Mouse (Mus musculus) CH12.LX (cell line): ENCODE data around the gene Ttc9c. TPM values are rescaled to one million over a fixed set of nuclear protein-coding genes. Genes with fewer than 3 reads are reported as not detected.
A peak's percentile ranks its signal among the peaks of the same experiment; 100 is the strongest.

Experiments used
- DNase-seq: peaks from one replicate; pipeline ENCODE4 v3.0.0-alpha.2; 2013; ENCODE audit errors: extremely low read depth
- H3K27ac ChIP-seq: 2 replicates; pipeline ENCODE4 v1.5.1; 2012; ENCODE audit warnings: low read depth, mild to moderate bottlenecking, control low read depth, moderate library complexity; ENCODE audit not compliant: insufficient read depth
- H3K27me3 ChIP-seq: replicated peaks from 2 replicates; pipeline ENCODE3; 2012; ENCODE audit warnings: inconsistent platforms
- H3K36me3 ChIP-seq, 2 experiments: replicated peaks in 1 of 2; 2 replicates each; pipeline versions ENCODE3 to v1.6.1; 2012; ENCODE audit warnings: inconsistent platforms in 1 of 2, low read length in 1 of 2, mild to moderate bottlenecking in 1 of 2, mixed read lengths in 1 of 2, moderate library complexity in 1 of 2; ENCODE audit not compliant: control insufficient read depth in 1 of 2, insufficient read depth in 1 of 2
- H3K4me1 ChIP-seq, 2 experiments: 2 replicates each; pipeline ENCODE4 v1.6.1; 2012; ENCODE audit warnings: inconsistent platforms in 1 of 2, moderate library complexity in 1 of 2; ENCODE audit not compliant: insufficient read depth in 2 of 2, control insufficient read depth in 1 of 2
- H3K4me2 ChIP-seq: 2 replicates; pipeline ENCODE4 v1.6.1; 2012; ENCODE audit warnings: low read depth, mild to moderate bottlenecking, control low read depth; ENCODE audit not compliant: poor library complexity, insufficient read depth, severe bottlenecking
- H3K4me3 ChIP-seq, 3 experiments: fragments of 150-350 bp in 1 of 3; sonication (generic) in 1 of 3; replicated peaks in 1 of 3; 2 replicates each; pipeline versions ENCODE3 to v1.5.1; 2011 to 2012; ENCODE audit warnings: low read depth in 2 of 3, low read length in 2 of 3, mild to moderate bottlenecking in 2 of 3, moderate library complexity in 2 of 3, control low read depth in 1 of 3, improper control_type of control experiment in 1 of 3, inconsistent platforms in 1 of 3, mixed read lengths in 1 of 3; ENCODE audit not compliant: poor library complexity in 1 of 3
- H3K79me2 ChIP-seq: replicated peaks from 2 replicates; pipeline ENCODE4 v1.6.1; 2012; ENCODE audit warnings: mild to moderate bottlenecking, moderate library complexity; ENCODE audit not compliant: control insufficient read depth, poor library complexity, insufficient read depth, severe bottlenecking; ENCODE audit errors: extremely low read depth
- H3K9ac ChIP-seq: 2 replicates; pipeline ENCODE4 v1.6.1; 2012; ENCODE audit warnings: low read depth, mild to moderate bottlenecking, control low read depth, moderate library complexity; ENCODE audit not compliant: insufficient read depth
- H3K9me3 ChIP-seq: replicated peaks from 2 replicates; pipeline ENCODE3; 2012; ENCODE audit warnings: low read length, inconsistent platforms, mixed read lengths
- BHLHE40 ChIP-seq: IDR thresholded peaks from 2 replicates; pipeline ENCODE4 v1.6.1; 2011; ENCODE audit warnings: mild to moderate bottlenecking, low read depth, low read length, improper control_type of control experiment
- CHD1 ChIP-seq: IDR thresholded peaks from 2 replicates; pipeline ENCODE4 v1.6.1; 2012; ENCODE audit warnings: low read depth, low read length, improper control_type of control experiment, inconsistent platforms
- CTCF ChIP-seq, 2 experiments: IDR thresholded peaks in 1 of 2; conservative IDR thresholded peaks in 1 of 2; 2 replicates each; pipeline ENCODE4 v1.5.1; 2011 to 2012; ENCODE audit warnings: low read depth in 2 of 2, low read length in 2 of 2, improper control_type of control experiment in 1 of 2, inconsistent platforms in 1 of 2, mild to moderate bottlenecking in 1 of 2, moderate library complexity in 1 of 2
- E2F4 ChIP-seq: IDR thresholded peaks from 2 replicates; pipeline ENCODE4 v1.6.1; 2011; ENCODE audit warnings: low read depth, low read length, improper control_type of control experiment; ENCODE audit not compliant: insufficient replicate concordance
- ELF1 ChIP-seq: IDR thresholded peaks from 2 replicates; pipeline ENCODE4 v1.6.1; 2014; ENCODE audit warnings: low read depth, mild to moderate bottlenecking, inconsistent platforms, low read length, improper control_type of control experiment
- ETS1 ChIP-seq: conservative IDR thresholded peaks from 2 replicates; pipeline ENCODE4 v1.6.1; 2012; ENCODE audit warnings: low read depth, mild to moderate bottlenecking, inconsistent platforms, low read length, improper control_type of control experiment, moderate library complexity
- GABPA ChIP-seq: IDR thresholded peaks from 2 replicates; pipeline ENCODE4 v1.6.1; 2012; ENCODE audit warnings: low read depth, low read length, improper control_type of control experiment, inconsistent platforms; ENCODE audit not compliant: insufficient replicate concordance
- HCFC1 ChIP-seq: IDR thresholded peaks from 2 replicates; pipeline ENCODE4 v1.6.1; 2012; ENCODE audit warnings: low read depth, mild to moderate bottlenecking, inconsistent platforms, low read length, improper control_type of control experiment
- JUND ChIP-seq: conservative IDR thresholded peaks from 2 replicates; pipeline ENCODE4 v1.6.1; 2011; ENCODE audit warnings: low read depth, low read length, improper control_type of control experiment
- MAFK ChIP-seq: IDR thresholded peaks from 2 replicates; pipeline ENCODE4 v1.6.1; 2011; ENCODE audit warnings: low read length, improper control_type of control experiment; ENCODE audit not compliant: insufficient replicate concordance
- MEF2A ChIP-seq: IDR thresholded peaks from 2 replicates; pipeline ENCODE4 v1.6.1; 2014; ENCODE audit warnings: low read depth, mild to moderate bottlenecking, inconsistent platforms, low read length, improper control_type of control experiment, borderline replicate concordance
- NELFE ChIP-seq: IDR thresholded peaks from 2 replicates; pipeline ENCODE4 v1.6.1; 2011; ENCODE audit warnings: low read depth, low read length, improper control_type of control experiment
- NRF1 ChIP-seq: IDR thresholded peaks from 2 replicates; pipeline ENCODE4 v1.6.1; 2014; ENCODE audit warnings: low read depth, mild to moderate bottlenecking, inconsistent platforms, low read length, improper control_type of control experiment, moderate library complexity
- PAX5 ChIP-seq: IDR thresholded peaks from 2 replicates; pipeline ENCODE4 v1.6.1; 2012; ENCODE audit warnings: low read length, inconsistent platforms, mixed read lengths
- POLR2A ChIP-seq: IDR thresholded peaks from 2 replicates; pipeline ENCODE4 v1.6.1; 2011; ENCODE audit warnings: low read depth, mild to moderate bottlenecking, improper control_type of control experiment, low read length
- POLR2AphosphoS2 ChIP-seq: IDR thresholded peaks from 2 replicates; pipeline ENCODE4 v1.6.1; 2011; ENCODE audit warnings: low read depth, low read length, improper control_type of control experiment
- RAD21 ChIP-seq: IDR thresholded peaks from 2 replicates; pipeline ENCODE4 v1.6.1; 2011; ENCODE audit warnings: low read depth, mild to moderate bottlenecking, low read length, improper control_type of control experiment, moderate library complexity
- RCOR1 ChIP-seq: conservative IDR thresholded peaks from 2 replicates; pipeline ENCODE4 v1.6.1; 2012; ENCODE audit warnings: low read depth, mild to moderate bottlenecking, inconsistent platforms, low read length, improper control_type of control experiment
- SIN3A ChIP-seq: IDR thresholded peaks from 2 replicates; pipeline ENCODE4 v1.6.1; 2012; ENCODE audit warnings: low read length, improper control_type of control experiment, inconsistent platforms
- TBP ChIP-seq: conservative IDR thresholded peaks from 2 replicates; pipeline ENCODE4 v1.6.1; 2011; ENCODE audit warnings: low read depth, low read length, improper control_type of control experiment
- USF1 ChIP-seq: IDR thresholded peaks from 2 replicates; pipeline ENCODE4 v1.6.1; 2014; ENCODE audit warnings: low read depth, mild to moderate bottlenecking, inconsistent platforms, low read length, improper control_type of control experiment
- USF2 ChIP-seq: conservative IDR thresholded peaks from 2 replicates; pipeline ENCODE4 v1.6.1; 2011; ENCODE audit warnings: low read depth, low read length, improper control_type of control experiment
- ZC3H11A ChIP-seq: IDR thresholded peaks from 2 replicates; pipeline ENCODE4 v1.6.1; 2012; ENCODE audit warnings: low read depth, mild to moderate bottlenecking, inconsistent platforms, low read length, improper control_type of control experiment
- ZMIZ1 ChIP-seq: IDR thresholded peaks from 2 replicates; pipeline ENCODE4 v1.6.1; 2012; ENCODE audit warnings: low read depth, mild to moderate bottlenecking, inconsistent platforms, low read length, improper control_type of control experiment
- dilution Hi-C: fragments of 300-500 bp; cut with MboI; formaldehyde crosslinking; loops from 2 replicates; pipeline ENCODE4 v1.14.3; 2020; ENCODE audit warnings: low sequenced_read_pairs; ENCODE audit not compliant: extremely low pct_unique_long_range_greater_than_20kb, extremely low pct_ligation_motif_present
- in situ Hi-C: fragments of 300-500 bp; cut with MboI; formaldehyde crosslinking; loops from 3 replicates; pipeline ENCODE4 v1.14.3; 2019; ENCODE audit warnings: low sequenced_read_pairs, low pct_ligation_motif_present, low pct_unique_long_range_greater_than_20kb, mixed read lengths
- polyA plus RNA-seq: library from polyadenylated mRNA; unstranded; fragments of >175 nt; gene quantifications from 2 replicates; pipeline ENCODE4 v1.2.1, GENCODE M21; 2012; ENCODE audit warnings: low read depth; ENCODE audit not compliant: insufficient read length
- total RNA-seq, 2 experiments: library from RNA; depleted of rRNA; stranded (reverse); fragments of 300-350 nt in 1 of 2; fragments of >200 nt in 1 of 2; gene quantifications; 2 replicates each; pipeline ENCODE4 v1.2.3; 2012 to 2014

The Ttc9c gene
- total and polyA plus RNA-seq, 3 experiments = 42.0 to 56.5 (median 44.7) TPM

DNA sequence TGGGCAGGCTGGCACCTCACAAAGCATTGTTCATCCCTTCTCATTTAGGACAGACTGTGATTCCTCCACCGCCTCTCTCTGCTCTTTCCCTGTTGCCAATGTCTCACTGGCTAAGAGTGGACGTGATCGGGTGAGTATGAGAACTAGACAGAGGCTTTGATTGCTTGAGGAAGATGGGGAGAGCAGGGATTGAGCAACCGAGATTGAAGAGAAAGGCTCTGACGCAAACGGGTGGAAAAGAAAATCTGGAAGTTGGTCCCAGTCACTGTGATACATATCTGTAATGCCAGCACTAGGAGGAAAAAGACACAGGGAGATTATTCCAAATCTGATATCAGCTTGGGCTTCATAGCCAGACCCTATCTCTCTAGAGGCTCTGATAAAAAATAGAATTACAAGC, 23.8 kb upstream of the Ttc9c start:
- DNase-seq = no peak
- dilution Hi-C loops = no loop called here
- Histone ChIP-seq H3K4me2 (no peak overlapping the region), H3K9ac (no peak overlapping the region), H3K9me3 (no peaks in the 10 kb centered on the region), H3K4me3 (no peak overlapping the region), H3K79me2 (peaks cover 20% of the 10 kb centered on the region), H3K27ac (no peak overlapping the region), H3K4me1 (peaks cover 9 to 31% of the 10 kb centered on the region in 2 experiments), H3K36me3 (peaks cover 36 to 66% of the 10 kb centered on the region in 2 experiments), H3K27me3 (no peaks in the 10 kb centered on the region)
- TF ChIP-seq POLR2A (no peak), MEF2A (no peak), RCOR1 (no peak), SIN3A (no peak), CTCF (conservative IDR thresholded peaks at IDR 0.05 in 1 of 2, IDR thresholded peaks at IDR 0.05 in 1 of 2; ENCODE audit: low read depth in 2 of 2, low read length in 2 of 2) (no peak), RAD21 (no peak), USF1 (no peak), CHD1 (no peak), ZMIZ1 (no peak), JUND (no peak)
- in situ Hi-C loops = loop anchor here (25.0 kb wide), 1 partner anchor 1019 kb away; no protein-coding TSS in a partner anchor

DNA sequence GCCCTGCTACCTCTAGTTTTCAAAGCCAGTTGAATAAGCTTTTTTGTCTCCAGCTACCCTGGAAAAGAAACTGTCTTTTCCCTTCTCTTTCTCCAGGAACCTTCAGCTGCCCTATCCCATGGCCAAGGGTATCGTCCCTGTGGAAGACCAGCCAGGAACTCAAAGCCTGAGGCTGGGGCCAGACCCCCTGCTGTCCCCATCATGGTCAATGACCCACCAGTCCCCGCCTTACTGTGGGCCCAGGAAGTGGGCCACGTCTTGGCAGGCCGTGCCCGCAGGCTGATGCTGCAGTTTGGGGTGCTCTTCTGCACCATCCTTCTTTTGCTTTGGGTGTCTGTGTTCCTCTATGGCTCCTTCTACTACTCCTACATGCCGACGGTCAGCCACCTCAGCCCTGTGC, 21.9 kb upstream of the Ttc9c start:
- Histone ChIP-seq H3K4me2 (peak overlapping the region; percentile 96), H3K9ac (peak overlapping the region; percentile 75)
- DNase-seq = no peak

More for the DNA sequence above, 21.9 kb upstream of the Ttc9c start:
- dilution Hi-C loops = no loop called here
- peaks cover 20% of the 10 kb centered on the region for H3K79me2 ChIP-seq
- H3K4me3 ChIP-seq = peak overlapping the region; percentile 54 to 81 (median 65)
- H3K36me3 ChIP-seq = peaks cover 16 to 50% of the 10 kb centered on the region in 2 experiments
- H3K4me1 ChIP-seq = peaks cover 11 to 38% of the 10 kb centered on the region in 2 experiments
- H3K27ac ChIP-seq = no peak overlapping the region
- H3K9me3 ChIP-seq = no peaks in the 10 kb centered on the region
- in situ Hi-C loops = loop anchor here (25.0 kb wide), 1 partner anchor 1021 kb away; no protein-coding TSS in a partner anchor
- TF ChIP-seq MEF2A = no peak
- no peak for TF ChIP-seq POLR2AphosphoS2
- TF ChIP-seq TBP = no peak
- no peak for TF ChIP-seq BHLHE40
- no peak for TF ChIP-seq ETS1
- no peak for TF ChIP-seq HCFC1
- no peak for TF ChIP-seq ELF1
- no peak for TF ChIP-seq NELFE
- no peak for TF ChIP-seq SIN3A
- no peak for TF ChIP-seq GABPA
- TF ChIP-seq PAX5 = no peak
- no peak for TF ChIP-seq ZC3H11A
- no peak for TF ChIP-seq MAFK
- no peak for TF ChIP-seq E2F4
- no peak for TF ChIP-seq NRF1
- TF ChIP-seq USF2 = no peak
- no peaks in the 10 kb centered on the region for H3K27me3 ChIP-seq
